Mouse (Mus musculus): ENCODE measurements around the gene Sytl3. TPM values are rescaled to one million over a fixed set of nuclear protein-coding genes. Genes with fewer than 3 reads are reported as not detected.
"Not testable (repeated sequence)": the region's sequence is repeated elsewhere in the genome, so short reads cannot be mapped to it uniquely, and the experiment has no call there.

Sytl3 gene
- 0.43 and 0.70 TPM in 2 replicates for polyA plus RNA-seq (2014; fragmentation: Nextera tagmentation; extraction: Ambion mirVana)

DNA sequence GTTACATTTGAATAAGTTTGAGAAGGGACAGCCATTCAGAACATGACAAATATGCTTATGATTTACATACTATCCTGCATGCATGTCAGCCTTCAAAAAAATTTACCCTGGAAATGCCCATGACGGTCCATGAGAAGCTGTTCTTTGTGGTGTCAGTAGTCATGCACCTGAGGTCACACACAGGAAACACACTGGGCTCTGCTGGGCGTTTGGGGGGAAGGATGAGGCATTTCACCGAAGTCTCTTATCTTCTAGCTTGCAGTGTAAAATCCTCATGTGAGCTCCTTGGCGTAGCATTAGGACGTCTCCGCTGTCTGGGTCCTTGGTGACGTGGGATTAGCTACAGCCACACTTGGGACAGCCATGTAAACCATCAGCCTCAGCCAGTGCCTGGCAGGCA, at the start of gene Sytl3:
Gene Sytl3, plus strand, starts transcription at position 293 of the 400 bp plus-strand sequence.
- H3K27me3 ChIP-seq (replicated peaks; ENCODE audit: control insufficient read depth, insufficient read depth, low read length): not testable (repeated sequence)

GRCm38 (mm10) chr17:6613524-6613923, 45.4 kb upstream of the Sytl3 start:
- H3K27ac ChIP-seq (replicated peaks; ENCODE audit: low read depth, low read length); H3K4me1 ChIP-seq (ENCODE audit: control insufficient read depth, insufficient read depth, low read length); H3K36me3 ChIP-seq (ENCODE audit: control insufficient read depth, insufficient read depth, low read length); H3K9ac ChIP-seq (ENCODE audit: low read depth, low read length); H3K4me3 ChIP-seq (ENCODE audit: low read depth, low read length); ATAC-seq (ENCODE audit: low read depth); DNase-seq (ENCODE audit: low spot score); H3K9me3 ChIP-seq (ENCODE audit: control insufficient read depth, low read length); H3K27me3 ChIP-seq (replicated peaks; ENCODE audit: control insufficient read depth, insufficient read depth, low read length); H3K4me2 ChIP-seq (ENCODE audit: low read depth, low read length): not testable (repeated sequence)
- 92% methylated on average over 11 of the region's 14 CpGs for WGBS

More for the DNA sequence above, at the start of gene Sytl3:
- 88% methylated on average over 3 of the region's 7 CpGs for WGBS
- not testable (repeated sequence) for H3K27ac ChIP-seq (replicated peaks; ENCODE audit: low read depth, low read length); ATAC-seq (ENCODE audit: low read depth); H3K4me1 ChIP-seq (ENCODE audit: control insufficient read depth, insufficient read depth, low read length); H3K4me3 ChIP-seq (ENCODE audit: low read depth, low read length); H3K9ac ChIP-seq (ENCODE audit: low read depth, low read length); H3K36me3 ChIP-seq (ENCODE audit: control insufficient read depth, insufficient read depth, low read length); H3K4me2 ChIP-seq (ENCODE audit: low read depth, low read length); DNase-seq (ENCODE audit: low spot score); H3K9me3 ChIP-seq (ENCODE audit: control insufficient read depth, low read length)

DNA sequence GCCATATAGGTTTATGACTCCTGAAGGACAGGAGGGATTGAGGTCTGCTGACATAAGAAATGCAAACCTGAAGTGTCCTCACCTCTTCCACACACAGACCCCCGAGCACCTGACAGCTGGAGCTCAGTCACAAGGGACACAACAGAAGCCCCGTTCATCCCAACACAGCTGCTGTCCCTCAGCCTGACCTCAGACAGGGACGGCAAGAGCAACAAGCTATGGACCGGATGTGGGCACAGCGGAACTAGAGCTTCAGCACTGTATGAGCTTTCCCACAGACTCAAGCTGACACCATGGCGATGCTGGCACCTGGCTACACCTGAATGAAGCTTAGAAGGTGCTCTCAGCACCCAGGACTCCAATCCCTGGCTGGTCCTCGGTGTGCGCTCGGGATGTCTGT, 44.6 kb upstream of the Sytl3 start:
- WGBS: 83% methylated on average over 1 of the region's 9 CpGs
- H3K4me2 ChIP-seq (ENCODE audit: low read depth, low read length); H3K27me3 ChIP-seq (replicated peaks; ENCODE audit: control insufficient read depth, insufficient read depth, low read length); H3K4me1 ChIP-seq (ENCODE audit: control insufficient read depth, insufficient read depth, low read length); H3K9ac ChIP-seq (ENCODE audit: low read depth, low read length); H3K9me3 ChIP-seq (ENCODE audit: control insufficient read depth, low read length); H3K27ac ChIP-seq (replicated peaks; ENCODE audit: low read depth, low read length); H3K36me3 ChIP-seq (ENCODE audit: control insufficient read depth, insufficient read depth, low read length); H3K4me3 ChIP-seq (ENCODE audit: low read depth, low read length); DNase-seq (ENCODE audit: low spot score); ATAC-seq (ENCODE audit: low read depth): not testable (repeated sequence)

GRCm38 (mm10) chr17:6616731-6617130, 42.2 kb upstream of the Sytl3 start:
- 97% methylated on average over 9 of the region's 9 CpGs for WGBS
- not testable (repeated sequence) for H3K4me3 ChIP-seq (ENCODE audit: low read depth, low read length); DNase-seq (ENCODE audit: low spot score); H3K9ac ChIP-seq (ENCODE audit: low read depth, low read length); H3K27ac ChIP-seq (replicated peaks; ENCODE audit: low read depth, low read length); H3K4me2 ChIP-seq (ENCODE audit: low read depth, low read length); H3K27me3 ChIP-seq (replicated peaks; ENCODE audit: control insufficient read depth, insufficient read depth, low read length); H3K9me3 ChIP-seq (ENCODE audit: control insufficient read depth, low read length); ATAC-seq (ENCODE audit: low read depth); H3K36me3 ChIP-seq (ENCODE audit: control insufficient read depth, insufficient read depth, low read length); H3K4me1 ChIP-seq (ENCODE audit: control insufficient read depth, insufficient read depth, low read length)

DNA sequence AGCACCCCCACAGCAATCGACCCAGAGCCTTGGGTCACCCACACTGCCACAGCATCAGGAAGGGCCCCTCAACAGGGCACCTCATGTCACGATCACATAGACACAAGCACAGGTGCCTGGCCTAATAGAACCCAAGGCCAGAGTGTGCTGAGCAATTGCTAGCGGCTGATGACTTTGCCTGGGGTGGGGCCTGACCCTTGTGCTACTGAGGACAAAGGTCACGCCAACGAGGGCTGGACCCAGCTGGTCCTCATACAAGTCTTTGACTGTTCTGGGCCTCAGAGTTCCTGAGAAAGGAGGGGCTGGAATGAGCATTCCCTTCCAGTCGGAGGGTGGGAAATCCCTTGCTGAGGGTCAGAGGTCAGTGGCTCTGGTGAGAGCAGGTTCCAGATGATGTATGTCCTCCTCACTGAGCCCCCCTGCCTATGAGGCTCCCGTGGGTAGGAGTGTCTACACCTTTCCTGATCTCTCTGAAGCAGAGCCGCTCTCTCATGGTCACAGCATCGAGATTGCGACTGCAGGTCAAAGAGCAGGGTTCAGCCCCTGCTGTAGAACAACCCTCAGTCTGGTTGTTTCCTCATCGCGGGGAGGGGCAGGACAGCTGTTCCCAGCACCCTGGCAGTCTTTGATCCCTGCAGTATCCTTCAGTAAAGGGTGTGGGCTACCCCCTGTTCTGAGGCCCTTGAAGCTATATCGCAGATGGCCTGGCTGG, 41.0 kb upstream of the Sytl3 start:
- 52% methylated on average over 6 of the region's 13 CpGs for WGBS
- H3K36me3 ChIP-seq (ENCODE audit: control insufficient read depth, insufficient read depth, low read length); DNase-seq (ENCODE audit: low spot score); H3K9me3 ChIP-seq (ENCODE audit: control insufficient read depth, low read length); H3K9ac ChIP-seq (ENCODE audit: low read depth, low read length); H3K4me1 ChIP-seq (ENCODE audit: control insufficient read depth, insufficient read depth, low read length); H3K27me3 ChIP-seq (replicated peaks; ENCODE audit: control insufficient read depth, insufficient read depth, low read length); H3K4me3 ChIP-seq (ENCODE audit: low read depth, low read length); H3K4me2 ChIP-seq (ENCODE audit: low read depth, low read length); H3K27ac ChIP-seq (replicated peaks; ENCODE audit: low read depth, low read length); ATAC-seq (ENCODE audit: low read depth): not testable (repeated sequence)

DNA sequence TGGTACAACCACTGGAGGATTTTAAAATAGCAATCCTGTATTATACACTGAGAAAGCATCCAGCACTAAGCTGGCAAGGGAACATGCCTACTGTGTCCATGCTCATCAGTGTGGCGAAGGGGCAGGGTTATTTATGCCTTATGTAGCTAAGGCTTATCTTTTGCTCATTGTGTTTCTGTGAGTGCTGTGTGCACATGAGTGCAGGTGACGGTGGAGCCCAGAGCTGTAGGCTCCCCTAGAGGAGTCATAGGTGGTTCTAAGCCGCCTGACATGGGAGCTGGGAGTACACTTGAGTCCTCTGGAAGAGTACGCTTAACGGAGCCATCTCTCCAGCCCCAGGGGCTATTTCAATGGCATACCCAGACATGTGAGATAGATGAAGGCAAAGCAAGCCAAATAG, 39.6 kb upstream of the Sytl3 start:
- not testable (repeated sequence) for DNase-seq (ENCODE audit: low spot score); H3K4me2 ChIP-seq (ENCODE audit: low read depth, low read length); H3K36me3 ChIP-seq (ENCODE audit: control insufficient read depth, insufficient read depth, low read length); H3K27me3 ChIP-seq (replicated peaks; ENCODE audit: control insufficient read depth, insufficient read depth, low read length); H3K27ac ChIP-seq (replicated peaks; ENCODE audit: low read depth, low read length); H3K4me3 ChIP-seq (ENCODE audit: low read depth, low read length); ATAC-seq (ENCODE audit: low read depth); H3K9ac ChIP-seq (ENCODE audit: low read depth, low read length); H3K9me3 ChIP-seq (ENCODE audit: control insufficient read depth, low read length); H3K4me1 ChIP-seq (ENCODE audit: control insufficient read depth, insufficient read depth, low read length)
- WGBS: 72% methylated on average over 5 of the region's 5 CpGs

DNA sequence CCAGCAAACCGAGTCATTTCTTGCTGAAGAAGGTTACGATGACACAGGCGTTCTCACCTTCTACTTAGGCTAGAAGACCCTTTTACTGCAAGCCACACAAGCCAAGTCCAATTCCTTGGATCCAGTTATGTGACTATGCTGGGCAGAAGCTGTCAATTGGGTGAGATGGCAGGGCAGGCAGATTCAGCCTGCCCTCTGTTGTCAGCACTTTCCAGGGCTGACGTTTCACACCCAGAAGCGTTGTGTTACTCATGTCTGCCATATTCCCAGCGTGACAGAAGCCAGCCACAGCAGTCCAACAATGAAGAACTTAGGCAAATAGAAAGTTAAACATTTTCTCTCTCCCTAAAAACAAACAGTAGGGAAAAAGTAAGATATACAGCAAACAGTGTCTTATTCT, 38.9 kb upstream of the Sytl3 start:
- H3K9ac ChIP-seq (ENCODE audit: low read depth, low read length); H3K27ac ChIP-seq (replicated peaks; ENCODE audit: low read depth, low read length); ATAC-seq (ENCODE audit: low read depth); H3K4me2 ChIP-seq (ENCODE audit: low read depth, low read length); H3K4me1 ChIP-seq (ENCODE audit: control insufficient read depth, insufficient read depth, low read length); DNase-seq (ENCODE audit: low spot score); H3K4me3 ChIP-seq (ENCODE audit: low read depth, low read length); H3K27me3 ChIP-seq (replicated peaks; ENCODE audit: control insufficient read depth, insufficient read depth, low read length); H3K9me3 ChIP-seq (ENCODE audit: control insufficient read depth, low read length); H3K36me3 ChIP-seq (ENCODE audit: control insufficient read depth, insufficient read depth, low read length): not testable (repeated sequence)
- 61% methylated on average over 3 of the region's 6 CpGs for WGBS

DNA sequence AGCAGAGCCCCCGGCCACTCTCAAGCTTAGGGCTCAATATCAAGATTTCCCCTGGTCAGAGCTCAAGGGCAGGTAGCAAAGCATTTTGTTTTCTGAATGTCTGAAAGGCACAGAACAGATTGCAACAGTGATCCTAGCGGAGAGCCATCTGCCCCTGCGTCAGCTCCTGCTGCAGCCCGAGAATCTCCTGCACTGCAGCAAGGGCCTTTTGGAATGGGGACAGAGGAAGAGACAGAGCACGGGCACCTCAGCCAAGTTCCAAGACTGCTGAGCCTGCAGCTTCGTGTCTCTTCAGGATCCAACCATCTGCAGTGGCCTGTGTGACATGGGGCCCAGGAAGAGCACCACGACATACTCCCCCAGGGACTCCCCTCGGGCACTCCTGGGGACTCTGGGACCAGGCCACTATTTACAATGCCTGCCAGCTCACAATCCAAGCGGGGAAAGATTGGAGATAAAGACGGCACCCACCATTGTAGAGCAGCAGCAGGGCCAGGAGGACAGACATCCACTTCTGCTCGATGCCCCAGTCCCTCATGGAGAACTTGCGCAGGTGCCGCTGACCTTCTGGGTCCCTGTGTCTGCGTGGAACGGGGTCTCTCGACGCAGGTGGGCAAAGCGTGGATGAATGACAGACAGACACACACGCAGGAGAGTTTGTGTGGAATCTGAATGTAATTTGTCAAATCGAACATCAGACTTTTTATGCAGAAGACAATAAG, 38.0 kb upstream of the Sytl3 start:
- H3K4me2 ChIP-seq (ENCODE audit: low read depth, low read length); ATAC-seq (ENCODE audit: low read depth); H3K27me3 ChIP-seq (replicated peaks; ENCODE audit: control insufficient read depth, insufficient read depth, low read length); H3K4me3 ChIP-seq (ENCODE audit: low read depth, low read length); H3K4me1 ChIP-seq (ENCODE audit: control insufficient read depth, insufficient read depth, low read length); H3K9me3 ChIP-seq (ENCODE audit: control insufficient read depth, low read length); H3K9ac ChIP-seq (ENCODE audit: low read depth, low read length); H3K36me3 ChIP-seq (ENCODE audit: control insufficient read depth, insufficient read depth, low read length); DNase-seq (ENCODE audit: low spot score); H3K27ac ChIP-seq (replicated peaks; ENCODE audit: low read depth, low read length): not testable (repeated sequence)
- WGBS: 84% methylated on average over 15 of the region's 20 CpGs

GRCm38 (mm10) chr17:6621976-6622375, 36.9 kb upstream of the Sytl3 start:
- WGBS: 90% methylated on average over 11 of the region's 12 CpGs

More at GRCm38 (mm10) chr17:6621976-6622375, 36.9 kb upstream of the Sytl3 start:
- not testable (repeated sequence) for H3K4me3 ChIP-seq (ENCODE audit: low read depth, low read length); H3K9ac ChIP-seq (ENCODE audit: low read depth, low read length); H3K4me2 ChIP-seq (ENCODE audit: low read depth, low read length); H3K36me3 ChIP-seq (ENCODE audit: control insufficient read depth, insufficient read depth, low read length); DNase-seq (ENCODE audit: low spot score); ATAC-seq (ENCODE audit: low read depth); H3K27me3 ChIP-seq (replicated peaks; ENCODE audit: control insufficient read depth, insufficient read depth, low read length); H3K9me3 ChIP-seq (ENCODE audit: control insufficient read depth, low read length); H3K27ac ChIP-seq (replicated peaks; ENCODE audit: low read depth, low read length); H3K4me1 ChIP-seq (ENCODE audit: control insufficient read depth, insufficient read depth, low read length)
